Mouse (Mus musculus): ENCODE measurements at regions not wholly inside any gene's neighbourhood (a gene's known extent, or its start where the extent isn't known, plus 50 kb on each side); places are given as distances from the start of the nearest gene placed in this dataset. TPM values are rescaled to one million over a fixed set of nuclear protein-coding genes. Genes with fewer than 3 reads are reported as not detected.

Small RNA genes in the stretch of these regions (microRNA-seq; reads per million reads assigned to microRNA genes)
- not detected for gene Gm23700

Data from lung, embryonic 16.5 days (tissue).